Mouse (Mus musculus) kidney, adult 11 months (tissue): ENCODE measurements around the gene Pcdh17.

ENCODE experiments used
- DNase-seq: peaks from one replicate; pipeline ENCODE4 v3.0.0; 2022

The Pcdh17 gene

GRCm38 (mm10) chr14:84480546-84480945, 37.2 kb downstream of the Pcdh17 start:
- no peak for DNase-seq

GRCm38 (mm10) chr14:84484350-84484749, 41.0 kb downstream of the Pcdh17 start:
- no peak for DNase-seq

GRCm38 (mm10) chr14:84511010-84511409, 67.6 kb downstream of the Pcdh17 start:
- DNase-seq, result no peak

GRCm38 (mm10) chr14:84532397-84532796, 89.0 kb downstream of the Pcdh17 start:
- DNase-seq, result no peak

GRCm38 (mm10) chr14:84535264-84535663, 91.9 kb downstream of the Pcdh17 start:
- DNase-seq, result no peak

GRCm38 (mm10) chr14:84541838-84542237, 98.5 kb downstream of the Pcdh17 start:
- DNase-seq, result no peak

- DNase-seq, result no peak
Observed at GRCm38 (mm10) chr14:84545968-84546367, 102.6 kb downstream of the Pcdh17 start.

- no peak for DNase-seq
Observed at GRCm38 (mm10) chr14:84547513-84548194, 104.3 kb downstream of the Pcdh17 start.

GRCm38 (mm10) chr14:84551546-84551945, 108.2 kb downstream of the Pcdh17 start:
- no peak for DNase-seq

- DNase-seq, result no peak
Observed at GRCm38 (mm10) chr14:84571071-84571470, 127.7 kb downstream of the Pcdh17 start.
